Mouse (Mus musculus) CD4-positive naive resting alpha-beta T cell, adult 76 days (primary cell): Measurements from ENCODE around the gene Atp6v1d. TPM values are rescaled to one million over a fixed set of nuclear protein-coding genes. Genes with fewer than 3 reads are reported as not detected.

Source experiments
- total RNA-seq: library from RNA; stranded (reverse); gene quantifications from one replicate; pipeline ENCODE4 v1.2.4, GENCODE M21; 2023

Gene Atp6v1d
- 105 TPM for total RNA-seq

DNA sequence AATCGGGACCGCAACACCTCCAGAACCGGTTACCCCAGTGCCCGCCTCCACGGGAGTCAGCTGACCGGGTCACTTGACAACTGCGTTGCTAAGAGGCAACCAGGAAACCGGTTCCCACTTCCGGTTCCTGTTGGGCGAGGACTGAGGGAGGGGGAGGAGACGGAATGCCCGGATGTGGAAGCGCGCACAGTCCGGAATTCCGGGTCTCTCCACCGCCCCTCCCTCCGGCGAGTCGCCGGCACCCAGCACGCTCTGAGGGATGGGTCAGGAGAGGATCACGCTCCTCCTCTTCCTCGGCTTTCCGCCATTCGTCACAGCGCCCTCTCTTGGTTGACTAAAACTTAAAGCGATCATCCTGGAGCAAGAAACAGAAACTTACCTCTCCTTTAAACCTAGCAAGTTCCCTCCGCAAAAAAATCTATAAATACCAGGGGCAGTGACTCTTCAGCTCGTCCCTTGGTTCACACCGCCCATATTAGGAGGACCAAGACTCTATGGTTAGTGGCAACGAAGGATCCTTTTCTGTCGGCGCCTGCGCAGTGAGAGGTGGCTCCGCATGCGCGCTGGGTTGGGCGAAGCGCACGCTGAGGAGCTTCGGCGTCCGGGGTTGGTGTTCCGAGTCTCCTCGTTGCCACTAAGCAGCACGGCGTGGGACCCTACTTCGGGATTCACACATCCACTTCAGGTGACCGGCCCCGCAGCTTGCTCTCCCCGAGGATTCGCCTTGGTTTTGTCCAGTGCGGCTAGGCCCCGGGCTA lies at the start of gene Atp6v1d, which contains the start of gene Eif2s1:
Gene Atp6v1d, minus strand, starts transcription at position 143 of the 758 bp plus-strand sequence.
Gene Eif2s1, plus strand, starts transcription at position 324 of the 758 bp plus-strand sequence.

GRCm38 (mm10) chr12:78906707-78907162 lies 45.3 kb upstream of the Atp6v1d start, which contains the start of gene Plek2:
TSS of gene Plek2 (minus strand) at chr12:78906964.

Other genes starting within 250 kb of the Atp6v1d start
- gene Fam71d, start 170.1 kb downstream of the Atp6v1d start, total RNA-seq, result not detected
- gene Mpp5, start 112.7 kb downstream of the Atp6v1d start, total RNA-seq, result 9.5 TPM
- 60.6 TPM for gene Eif2s1, start 181 bp upstream of the Atp6v1d start, total RNA-seq
- not detected for gene Plek2, start 45.3 kb upstream of the Atp6v1d start, total RNA-seq
- 35.4 TPM for gene Tmem229b, start 146.0 kb upstream of the Atp6v1d start, total RNA-seq
- 0.67 TPM for gene Plekhh1, start 167.5 kb upstream of the Atp6v1d start, total RNA-seq
- gene Pigh, start 228.0 kb upstream of the Atp6v1d start, total RNA-seq, result 7.0 TPM